Mouse (Mus musculus): Measurements from ENCODE around the gene Gna14. TPM values are rescaled to one million over a fixed set of nuclear protein-coding genes. Genes with fewer than 3 reads are reported as not detected.

The Gna14 gene
- polyA plus RNA-seq, 1 experiment, result 3.4 TPM

GRCm38 (mm10) chr19:16556988-16557387, 121.4 kb downstream of the Gna14 start:
- H3K36me3 ChIP-seq (ENCODE audit: control insufficient read depth, insufficient read depth, low read length), result no peaks in the 10 kb centered on the region
- no peaks in the 10 kb centered on the region for H3K4me1 ChIP-seq (replicated peaks; ENCODE audit: control insufficient read depth, insufficient read depth, low read length)
- H3K27me3 ChIP-seq (ENCODE audit: control insufficient read depth, insufficient read depth, low read length), result no peaks in the 10 kb centered on the region
- 84% methylated on average over 8 of the region's 8 CpGs for WGBS
- H3K4me3 ChIP-seq (ENCODE audit: control insufficient read depth, insufficient read depth, low read length), result no peak overlapping the region
- no peak for DNase-seq
- no peak overlapping the region for H3K27ac ChIP-seq (ENCODE audit: control insufficient read depth, insufficient read depth, low read length)
- TF ChIP-seq POLR2A (IDR thresholded peaks at IDR 0.05; ENCODE audit: control insufficient read depth, extremely low read depth, insufficient read depth, low read length, poor library complexity) (no peak), CTCF (IDR thresholded peaks at IDR 0.05; ENCODE audit: borderline replicate concordance, control insufficient read depth, extremely low read depth, insufficient read depth, low read length, poor library complexity) (no peak)

GRCm38 (mm10) chr19:16557971-16558370, 122.4 kb downstream of the Gna14 start:
- TF ChIP-seq CTCF (IDR thresholded peaks at IDR 0.05; ENCODE audit: borderline replicate concordance, control insufficient read depth, extremely low read depth, insufficient read depth, low read length, poor library complexity) (0 out of 2 replicates have a peak, but pooled peaks have one; percentile 31), POLR2A (IDR thresholded peaks at IDR 0.05; ENCODE audit: control insufficient read depth, extremely low read depth, insufficient read depth, low read length, poor library complexity) (no peak)
- no peaks in the 10 kb centered on the region for H3K27me3 ChIP-seq (ENCODE audit: control insufficient read depth, insufficient read depth, low read length)
- 83% methylated on average over 5 of the region's 5 CpGs for WGBS
- H3K4me1 ChIP-seq (replicated peaks; ENCODE audit: control insufficient read depth, insufficient read depth, low read length), result no peaks in the 10 kb centered on the region
- H3K36me3 ChIP-seq (ENCODE audit: control insufficient read depth, insufficient read depth, low read length), result no peaks in the 10 kb centered on the region
- peak; percentile 16 for DNase-seq
- no peak overlapping the region for H3K4me3 ChIP-seq (ENCODE audit: control insufficient read depth, insufficient read depth, low read length)
- no peak overlapping the region for H3K27ac ChIP-seq (ENCODE audit: control insufficient read depth, insufficient read depth, low read length)

- TF ChIP-seq POLR2A (IDR thresholded peaks at IDR 0.05; ENCODE audit: control insufficient read depth, extremely low read depth, insufficient read depth, low read length, poor library complexity) (no peak), CTCF (IDR thresholded peaks at IDR 0.05; ENCODE audit: borderline replicate concordance, control insufficient read depth, extremely low read depth, insufficient read depth, low read length, poor library complexity) (no peak)
- H3K4me3 ChIP-seq (ENCODE audit: control insufficient read depth, insufficient read depth, low read length), result no peak overlapping the region
- H3K36me3 ChIP-seq (ENCODE audit: control insufficient read depth, insufficient read depth, low read length), result no peaks in the 10 kb centered on the region
- WGBS, result 90% methylated on average over 2 of the region's 2 CpGs
- no peak overlapping the region for H3K27ac ChIP-seq (ENCODE audit: control insufficient read depth, insufficient read depth, low read length)
- DNase-seq, result no peak
- H3K4me1 ChIP-seq (replicated peaks; ENCODE audit: control insufficient read depth, insufficient read depth, low read length), result no peaks in the 10 kb centered on the region
- no peaks in the 10 kb centered on the region for H3K27me3 ChIP-seq (ENCODE audit: control insufficient read depth, insufficient read depth, low read length)
Measured at GRCm38 (mm10) chr19:16558570-16558969, 123.0 kb downstream of the Gna14 start.

- DNase-seq, result no peak
- H3K36me3 ChIP-seq (ENCODE audit: control insufficient read depth, insufficient read depth, low read length), result no peaks in the 10 kb centered on the region
- no peak overlapping the region for H3K27ac ChIP-seq (ENCODE audit: control insufficient read depth, insufficient read depth, low read length)
- TF ChIP-seq CTCF (IDR thresholded peaks at IDR 0.05; ENCODE audit: borderline replicate concordance, control insufficient read depth, extremely low read depth, insufficient read depth, low read length, poor library complexity) (no peak), POLR2A (IDR thresholded peaks at IDR 0.05; ENCODE audit: control insufficient read depth, extremely low read depth, insufficient read depth, low read length, poor library complexity) (no peak)
- H3K4me3 ChIP-seq (ENCODE audit: control insufficient read depth, insufficient read depth, low read length), result no peak overlapping the region
- no peaks in the 10 kb centered on the region for H3K27me3 ChIP-seq (ENCODE audit: control insufficient read depth, insufficient read depth, low read length)
- H3K4me1 ChIP-seq (replicated peaks; ENCODE audit: control insufficient read depth, insufficient read depth, low read length), result no peaks in the 10 kb centered on the region
- 91% methylated on average over 9 of the region's 9 CpGs for WGBS
Measured at GRCm38 (mm10) chr19:16559243-16559896, 123.8 kb downstream of the Gna14 start.

- 93% methylated on average over 6 of the region's 6 CpGs for WGBS
- TF ChIP-seq CTCF (IDR thresholded peaks at IDR 0.05; ENCODE audit: borderline replicate concordance, control insufficient read depth, extremely low read depth, insufficient read depth, low read length, poor library complexity), result no peak
- no peak for TF ChIP-seq POLR2A (IDR thresholded peaks at IDR 0.05; ENCODE audit: control insufficient read depth, extremely low read depth, insufficient read depth, low read length, poor library complexity)
- Histone ChIP-seq H3K36me3 (ENCODE audit: control insufficient read depth, insufficient read depth, low read length) (no peaks in the 10 kb centered on the region), H3K27me3 (ENCODE audit: control insufficient read depth, insufficient read depth, low read length) (no peaks in the 10 kb centered on the region), H3K4me1 (replicated peaks; ENCODE audit: control insufficient read depth, insufficient read depth, low read length) (no peaks in the 10 kb centered on the region), H3K4me3 (ENCODE audit: control insufficient read depth, insufficient read depth, low read length) (no peak overlapping the region), H3K27ac (ENCODE audit: control insufficient read depth, insufficient read depth, low read length) (no peak overlapping the region)
- DNase-seq, result no peak
Measured at GRCm38 (mm10) chr19:16562676-16563075, 127.1 kb downstream of the Gna14 start.

GRCm38 (mm10) chr19:16576790-16577189, 141.2 kb downstream of the Gna14 start:
- 96% methylated on average over 6 of the region's 6 CpGs for WGBS
- no peak for DNase-seq

More at GRCm38 (mm10) chr19:16576790-16577189, 141.2 kb downstream of the Gna14 start:
- no peaks in the 10 kb centered on the region for H3K36me3 ChIP-seq (ENCODE audit: control insufficient read depth, insufficient read depth, low read length)
- no peak overlapping the region for H3K27ac ChIP-seq (ENCODE audit: control insufficient read depth, insufficient read depth, low read length)
- no peaks in the 10 kb centered on the region for H3K27me3 ChIP-seq (ENCODE audit: control insufficient read depth, insufficient read depth, low read length)
- no peak overlapping the region for H3K4me3 ChIP-seq (ENCODE audit: control insufficient read depth, insufficient read depth, low read length)
- no peak for TF ChIP-seq CTCF (IDR thresholded peaks at IDR 0.05; ENCODE audit: borderline replicate concordance, control insufficient read depth, extremely low read depth, insufficient read depth, low read length, poor library complexity)
- TF ChIP-seq POLR2A (IDR thresholded peaks at IDR 0.05; ENCODE audit: control insufficient read depth, extremely low read depth, insufficient read depth, low read length, poor library complexity), result no peak
- no peaks in the 10 kb centered on the region for H3K4me1 ChIP-seq (replicated peaks; ENCODE audit: control insufficient read depth, insufficient read depth, low read length)
